Mouse (Mus musculus) thymus, adult 18-20 months (tissue): Measurements from ENCODE around the gene Tfcp2l1.
"Not testable (repeated sequence)": the region's sequence is repeated elsewhere in the genome, so short reads cannot be mapped to it uniquely, and the experiment has no call there.

ENCODE experiments used
- DNase-seq, 2 experiments: peaks; one replicate each; pipeline ENCODE4 v3.0.0; 2022; ENCODE audit warnings: mixed read lengths in 2 of 2

The Tfcp2l1 gene

DNA sequence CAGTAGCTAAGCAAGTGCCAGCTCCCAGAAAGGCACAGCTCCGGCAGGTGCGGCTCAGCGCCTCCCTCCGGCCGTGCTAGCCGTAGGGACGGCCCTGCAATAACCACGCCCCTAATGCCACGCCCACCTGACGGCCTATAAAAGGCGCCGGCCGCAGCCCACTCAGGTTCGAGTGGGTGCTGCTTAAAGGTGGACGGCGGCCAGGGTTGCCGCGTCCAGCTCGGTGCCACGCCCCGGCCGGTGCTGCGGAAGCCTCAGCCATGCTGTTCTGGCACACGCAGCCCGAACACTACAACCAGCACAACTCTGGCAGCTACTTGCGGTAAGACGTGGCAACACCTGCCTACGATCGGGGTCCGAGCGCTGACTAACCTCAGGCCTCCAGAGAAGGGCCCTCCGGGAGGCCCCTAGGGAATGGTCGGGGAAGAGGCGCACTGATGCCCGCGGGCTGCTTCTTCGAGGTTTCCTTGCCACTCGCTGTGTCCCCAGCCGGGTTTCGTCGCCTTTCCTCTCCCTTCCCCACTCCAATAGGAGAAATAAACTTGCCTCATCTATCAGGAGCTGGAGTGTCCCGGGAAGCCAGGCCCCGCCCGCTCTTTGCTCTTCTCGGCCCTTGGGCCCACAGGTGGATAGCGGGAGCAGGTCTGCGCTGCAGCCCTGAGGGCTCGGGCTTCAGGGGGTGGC lies at the start of gene Tfcp2l1:
Gene Tfcp2l1 (plus strand): TSS at position 165 of the 684 bp plus-strand sequence.
- peak in 1 of 2 experiments; percentile 10 for DNase-seq

DNA sequence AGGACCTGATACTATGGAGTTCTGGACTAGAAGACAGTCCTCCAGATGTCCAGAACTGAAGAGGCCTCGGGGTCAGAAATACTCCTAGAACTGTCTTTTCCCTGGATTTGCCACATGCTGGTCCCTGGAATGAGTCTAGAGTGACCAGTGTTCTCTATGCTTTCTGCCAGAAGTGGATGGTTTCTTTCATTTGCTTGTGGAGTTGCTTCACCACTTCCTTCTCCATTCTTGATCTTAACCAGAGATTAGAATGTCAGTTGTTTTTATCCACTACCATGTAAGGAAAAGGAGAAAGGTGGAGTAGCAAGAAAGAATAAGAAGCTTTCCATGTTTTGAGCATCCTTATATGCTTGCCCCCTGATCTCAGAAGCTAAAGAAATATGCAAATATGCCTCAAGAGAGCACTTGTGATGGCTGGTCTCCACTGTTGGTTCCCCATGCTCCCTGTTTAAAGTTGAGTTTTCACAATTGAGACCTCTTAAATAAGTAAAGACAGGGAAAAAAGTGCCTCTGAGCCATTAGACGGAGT lies 47.5 kb upstream of the Tfcp2l1 start:
- DNase-seq = no peak

DNA sequence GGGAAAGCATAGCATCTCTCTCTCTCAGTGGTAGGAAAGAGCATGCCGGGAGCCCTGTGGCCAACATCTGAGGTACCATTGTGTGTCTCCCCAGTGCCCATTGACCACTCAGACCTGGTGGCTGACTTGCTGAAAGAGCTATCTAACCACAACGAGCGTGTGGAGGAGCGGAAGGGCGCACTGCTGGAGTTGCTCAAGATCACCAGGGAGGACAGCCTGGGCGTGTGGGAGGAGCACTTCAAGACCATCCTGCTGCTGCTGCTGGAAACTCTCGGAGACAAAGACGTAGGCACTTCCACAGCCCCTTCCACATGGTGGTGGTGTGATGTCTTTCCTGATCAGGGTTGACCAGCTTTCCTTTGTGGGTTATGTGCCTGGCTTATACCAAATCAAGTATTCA lies 46.6 kb upstream of the Tfcp2l1 start:
- no peak for DNase-seq

DNA sequence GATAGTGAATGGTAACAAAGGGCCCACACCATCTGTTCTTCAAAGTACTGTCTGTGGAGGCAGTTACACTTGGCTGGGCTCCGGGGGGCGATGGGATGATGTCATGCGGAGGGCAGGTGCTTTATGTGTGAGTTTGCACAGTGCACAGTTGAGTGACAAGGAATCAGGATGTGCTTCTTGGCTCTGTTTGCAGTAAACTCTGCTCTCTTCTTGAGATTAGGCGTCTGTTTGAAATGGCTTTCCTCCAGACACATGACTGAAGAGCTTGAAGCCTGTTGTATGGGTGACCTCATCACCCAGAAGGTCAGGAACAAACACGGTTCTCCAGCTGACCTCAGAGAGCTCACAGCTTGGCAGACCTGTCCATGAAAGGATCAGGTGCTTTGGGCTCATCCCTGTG lies 38.0 kb upstream of the Tfcp2l1 start:
- no peak for DNase-seq

DNA sequence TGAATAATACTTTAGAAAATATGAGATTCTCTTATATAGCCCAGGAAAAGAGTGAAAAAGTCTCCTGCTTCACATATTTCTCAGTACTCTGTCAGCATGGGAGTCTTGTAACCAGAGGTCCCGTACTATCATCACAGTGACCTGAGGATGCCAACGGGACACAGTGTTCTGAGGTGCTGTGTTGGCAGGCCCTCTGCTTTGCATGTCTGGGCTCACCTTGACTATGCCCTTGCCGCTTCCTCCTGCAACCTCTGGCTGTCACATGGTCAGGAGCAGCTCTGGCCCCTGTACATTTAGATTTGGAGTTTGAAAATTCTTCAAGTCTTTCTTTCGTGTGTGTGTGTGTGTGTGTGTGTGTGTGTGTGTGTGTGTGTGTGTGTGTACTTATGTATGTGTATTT lies 34.8 kb upstream of the Tfcp2l1 start:
- no peak for DNase-seq

DNA sequence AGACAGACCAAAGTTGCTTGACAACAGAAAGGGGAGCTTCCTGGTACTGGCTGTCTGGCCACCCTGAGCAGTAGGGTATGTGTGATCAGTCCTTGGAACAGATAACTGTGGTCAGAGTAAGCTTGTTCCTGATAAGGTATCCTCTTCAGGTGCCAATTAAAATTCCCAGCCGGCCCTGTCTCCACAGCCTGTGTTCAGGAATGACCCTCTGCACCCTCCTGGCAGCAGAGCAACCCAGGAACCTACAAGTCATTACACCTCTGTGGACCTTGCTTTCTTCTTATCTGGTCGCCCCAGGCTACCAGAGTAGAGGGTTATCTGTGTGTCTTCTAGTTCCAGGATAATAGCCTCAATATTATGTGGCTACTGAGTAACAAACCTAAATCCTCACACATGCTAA lies 32.4 kb upstream of the Tfcp2l1 start:
- no peak for DNase-seq

DNA sequence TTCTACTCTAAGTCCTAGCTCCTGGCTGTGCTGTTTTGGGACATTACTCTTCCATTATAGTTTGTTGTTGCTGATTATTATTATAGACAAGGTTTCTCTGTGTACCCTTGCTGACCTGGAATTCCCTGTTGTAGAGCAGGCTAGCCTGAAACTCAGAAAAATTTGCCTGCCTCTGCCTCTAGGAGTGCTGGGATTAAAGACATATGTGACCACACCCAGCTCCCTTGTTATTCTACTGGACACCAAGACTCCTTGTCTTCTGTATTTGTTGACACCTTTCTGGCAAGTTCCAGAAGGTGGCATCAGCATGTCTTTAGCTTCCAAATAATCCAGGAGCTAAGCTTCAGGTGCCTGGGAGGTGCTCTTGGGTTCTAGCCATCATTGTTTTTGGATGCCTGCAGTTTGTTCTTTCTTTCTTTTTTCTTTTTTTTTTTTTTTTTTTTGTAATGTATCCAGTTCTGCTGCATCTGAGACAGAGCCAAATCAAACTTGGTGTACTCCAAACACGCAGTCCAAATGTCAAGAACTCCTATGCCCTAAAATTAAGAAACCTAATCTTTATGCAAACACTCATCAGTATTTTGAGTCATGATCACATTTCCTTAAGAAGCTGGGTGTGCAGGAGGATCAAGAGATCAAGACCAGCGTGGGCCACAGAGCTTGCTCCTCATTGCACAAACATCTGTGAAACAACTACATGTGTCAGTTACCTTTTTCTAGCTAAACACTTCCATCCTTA lies 30.1 kb upstream of the Tfcp2l1 start:
- DNase-seq = no peak

DNA sequence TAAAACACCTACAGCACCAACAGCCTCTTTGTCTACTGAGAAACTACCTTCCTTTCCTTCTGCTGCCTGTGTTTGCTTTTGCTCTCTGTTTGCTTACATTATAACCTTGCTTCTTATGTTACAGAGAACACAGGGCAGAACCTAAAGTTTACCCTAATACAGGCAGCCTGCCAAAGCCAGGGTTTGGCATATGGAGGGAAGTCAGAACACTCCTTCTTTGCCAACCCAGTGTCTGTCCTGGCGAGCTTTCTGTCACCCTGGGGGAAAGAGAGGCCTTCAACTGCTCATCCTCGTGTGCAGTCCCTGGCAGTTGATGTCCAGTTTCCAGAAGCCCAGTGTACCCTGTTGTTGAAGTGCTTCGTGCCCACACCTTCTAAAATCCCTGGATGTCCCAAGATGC lies 29.4 kb upstream of the Tfcp2l1 start:
- no peak for DNase-seq

DNA sequence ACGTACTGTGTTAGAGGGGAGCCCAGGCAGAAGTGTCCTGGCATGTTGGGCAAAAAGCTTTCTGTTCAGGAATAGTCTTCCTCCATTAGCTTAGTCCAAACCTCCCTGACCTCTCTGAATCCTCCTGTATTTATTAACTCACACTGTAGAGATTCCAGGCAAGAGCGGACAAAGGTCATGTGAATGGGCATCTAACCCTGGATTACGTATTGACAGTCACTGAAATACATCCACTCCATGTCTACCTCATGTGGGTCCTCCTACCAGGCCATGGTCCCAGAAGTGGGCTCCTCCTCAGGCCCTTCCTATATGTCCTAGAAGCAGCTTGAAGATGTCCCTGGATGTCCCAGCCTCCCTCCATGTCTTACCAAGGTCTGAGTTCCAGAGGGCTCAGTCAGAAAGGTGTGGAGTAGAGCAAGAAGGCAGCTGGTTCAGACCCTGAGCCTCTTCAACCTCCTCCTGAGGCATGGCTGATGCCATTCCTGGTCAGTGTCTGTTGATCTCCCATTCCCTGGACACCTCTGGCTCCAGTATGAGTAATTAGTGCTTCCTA lies 14.0 kb upstream of the Tfcp2l1 start:
- no peak for DNase-seq

DNA sequence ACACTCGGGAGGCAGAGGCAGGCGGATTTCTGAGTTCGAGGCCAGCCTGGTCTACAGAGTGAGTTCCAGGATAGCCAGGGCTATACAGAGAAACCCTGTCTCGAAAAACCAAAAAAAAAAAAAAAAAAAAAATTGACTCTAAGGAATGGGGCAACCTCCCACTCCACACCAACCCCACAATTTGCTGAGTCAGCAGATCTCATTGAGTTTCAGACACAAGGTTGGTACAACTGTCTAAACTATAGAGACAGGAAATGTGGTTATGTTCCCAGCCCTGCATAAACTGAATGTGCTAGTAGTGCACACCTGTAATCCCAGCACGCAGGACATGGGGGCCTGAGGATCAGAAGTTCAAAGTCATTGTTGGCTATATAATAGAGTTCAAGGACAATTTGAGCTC lies 6.7 kb upstream of the Tfcp2l1 start:
- DNase-seq = not testable (repeated sequence)

DNA sequence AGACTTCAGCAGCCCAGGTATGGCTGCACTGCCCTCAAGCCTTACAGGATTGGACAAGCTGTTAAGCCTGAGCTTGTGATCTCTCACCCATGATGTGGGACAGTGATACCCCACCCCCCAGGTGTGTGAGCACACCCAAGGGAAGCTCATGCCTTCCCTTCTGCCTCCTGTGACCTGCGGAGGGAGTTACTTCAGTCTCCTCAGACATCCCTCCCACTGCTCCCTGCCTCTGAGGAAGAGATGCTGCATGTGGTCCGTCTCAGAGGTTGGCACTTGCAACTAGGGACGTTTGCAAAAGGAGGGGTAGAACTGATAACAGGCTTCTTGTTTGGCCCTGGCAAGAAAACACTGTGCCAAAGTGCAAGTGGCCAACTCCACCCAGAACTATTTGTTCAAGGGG lies 4.9 kb upstream of the Tfcp2l1 start:
- no peak for DNase-seq

DNA sequence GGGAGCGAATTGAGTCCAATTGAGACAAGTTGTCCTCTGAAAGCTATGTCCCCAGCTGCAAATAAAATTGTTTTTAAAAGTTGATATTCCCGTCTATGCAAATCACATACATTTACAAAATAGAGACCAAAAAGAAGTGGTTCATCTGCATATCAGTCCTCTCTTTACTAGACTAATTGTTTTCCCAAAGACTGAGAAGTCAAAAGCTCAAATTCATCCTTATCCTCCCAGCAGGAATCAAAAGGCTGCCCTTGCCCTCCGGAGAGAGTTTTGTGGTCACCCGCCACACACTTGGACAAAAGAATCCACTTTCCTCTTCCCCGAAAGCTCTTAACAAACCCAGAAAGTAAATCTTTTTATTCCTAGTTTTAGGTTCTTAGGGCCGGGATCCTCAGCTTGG lies 2.3 kb upstream of the Tfcp2l1 start:
- no peak for DNase-seq

DNA sequence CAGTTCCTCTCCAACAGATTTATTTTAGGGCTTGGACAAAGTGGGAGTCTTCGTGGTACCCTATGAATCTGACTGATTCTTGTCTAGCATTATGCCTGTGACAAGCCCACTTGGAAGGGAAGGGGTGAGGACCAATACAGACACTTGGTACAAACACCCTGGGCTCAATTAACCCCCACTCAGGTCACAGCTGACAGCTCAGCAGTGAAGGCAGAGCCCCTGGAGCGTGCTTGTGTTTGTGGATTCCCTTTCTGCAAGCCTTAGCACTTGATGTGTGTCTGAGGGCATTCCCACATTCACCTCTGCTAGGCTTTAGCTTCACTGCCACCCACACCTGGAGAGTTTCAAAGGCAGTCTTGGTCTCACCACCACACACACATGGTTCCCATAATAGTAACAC lies 1.8 kb upstream of the Tfcp2l1 start:
- no peak for DNase-seq

DNA sequence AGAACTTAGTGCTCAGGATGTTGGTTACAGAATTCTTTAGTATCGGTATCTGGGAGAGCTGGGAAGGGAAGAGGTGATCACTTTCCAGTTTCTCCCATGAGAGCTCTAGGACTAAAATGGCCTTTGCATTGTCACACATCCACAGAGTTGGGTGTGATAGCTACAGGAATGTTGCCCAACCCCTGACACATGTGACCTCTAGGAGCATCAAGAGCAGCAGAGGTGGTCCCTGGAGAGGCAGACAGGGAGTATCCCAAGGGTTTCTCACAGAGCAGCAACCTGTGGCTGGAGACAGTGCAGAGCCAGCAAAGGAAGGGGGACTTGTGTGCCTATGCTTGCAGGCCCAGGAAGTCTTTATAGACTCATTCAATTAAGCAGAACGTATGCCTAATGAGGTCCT lies 1.3 kb upstream of the Tfcp2l1 start:
- DNase-seq = no peak

DNA sequence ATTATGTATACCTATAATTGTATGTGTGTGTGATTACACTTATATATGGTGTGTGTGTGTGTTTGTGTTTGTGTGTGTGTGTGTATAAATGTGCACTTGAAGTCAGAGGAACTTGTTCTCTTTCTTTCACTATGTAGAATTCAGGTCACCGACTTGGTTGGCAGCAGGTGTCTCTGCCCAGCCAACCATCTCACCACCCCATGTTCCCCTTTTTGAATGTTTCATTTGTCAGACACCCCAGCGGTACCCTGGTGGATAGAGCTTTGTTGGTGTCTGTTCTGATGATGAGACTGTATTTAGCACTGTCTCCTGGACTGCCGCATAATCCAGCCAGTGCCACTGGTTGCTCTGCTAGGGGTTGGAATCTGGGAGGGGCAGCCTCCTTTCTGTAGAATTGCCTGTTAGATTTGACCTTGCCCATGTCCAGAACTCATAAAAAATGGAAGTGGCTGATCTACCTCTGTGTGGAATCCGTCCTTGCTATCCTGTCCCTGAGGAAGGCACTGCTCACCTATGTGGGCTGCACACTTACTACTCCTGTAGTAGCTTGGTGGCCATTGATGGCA lies 5.8 kb downstream of the Tfcp2l1 start:
- no peak for DNase-seq

DNA sequence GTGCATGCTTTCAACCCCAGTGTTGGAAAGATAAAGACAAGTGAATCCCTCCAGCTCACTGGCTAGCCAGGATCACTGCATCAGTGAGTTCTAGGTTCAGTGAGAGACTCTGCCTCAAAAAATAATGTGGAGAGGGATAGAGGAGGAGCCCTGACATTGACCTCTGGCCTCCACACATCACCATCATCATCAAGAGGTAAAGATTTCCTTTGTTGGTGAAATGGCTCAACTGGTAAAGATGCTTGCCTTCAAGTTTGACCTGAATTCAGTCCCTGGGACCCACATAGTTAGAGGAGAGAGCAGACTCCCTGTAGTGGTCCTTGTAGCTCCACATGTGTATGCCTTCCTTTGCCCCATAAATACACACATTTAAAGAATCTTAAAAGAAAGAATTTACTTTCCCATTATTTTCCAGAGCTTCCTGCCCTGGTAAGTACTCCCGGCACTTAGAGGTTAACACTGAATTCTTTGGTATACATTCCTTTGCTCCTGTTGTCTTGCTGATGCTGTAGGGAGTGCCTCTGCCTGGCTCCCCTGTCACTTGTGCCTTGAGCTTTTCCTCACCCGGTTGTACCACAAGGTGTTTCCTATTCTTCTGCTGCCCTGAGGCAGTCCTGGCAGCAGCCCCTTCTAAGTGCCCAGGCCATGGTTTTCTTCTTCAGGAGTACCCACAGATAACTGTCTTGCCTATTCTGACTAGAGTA lies 14.7 kb downstream of the Tfcp2l1 start:
- DNase-seq = no peak

DNA sequence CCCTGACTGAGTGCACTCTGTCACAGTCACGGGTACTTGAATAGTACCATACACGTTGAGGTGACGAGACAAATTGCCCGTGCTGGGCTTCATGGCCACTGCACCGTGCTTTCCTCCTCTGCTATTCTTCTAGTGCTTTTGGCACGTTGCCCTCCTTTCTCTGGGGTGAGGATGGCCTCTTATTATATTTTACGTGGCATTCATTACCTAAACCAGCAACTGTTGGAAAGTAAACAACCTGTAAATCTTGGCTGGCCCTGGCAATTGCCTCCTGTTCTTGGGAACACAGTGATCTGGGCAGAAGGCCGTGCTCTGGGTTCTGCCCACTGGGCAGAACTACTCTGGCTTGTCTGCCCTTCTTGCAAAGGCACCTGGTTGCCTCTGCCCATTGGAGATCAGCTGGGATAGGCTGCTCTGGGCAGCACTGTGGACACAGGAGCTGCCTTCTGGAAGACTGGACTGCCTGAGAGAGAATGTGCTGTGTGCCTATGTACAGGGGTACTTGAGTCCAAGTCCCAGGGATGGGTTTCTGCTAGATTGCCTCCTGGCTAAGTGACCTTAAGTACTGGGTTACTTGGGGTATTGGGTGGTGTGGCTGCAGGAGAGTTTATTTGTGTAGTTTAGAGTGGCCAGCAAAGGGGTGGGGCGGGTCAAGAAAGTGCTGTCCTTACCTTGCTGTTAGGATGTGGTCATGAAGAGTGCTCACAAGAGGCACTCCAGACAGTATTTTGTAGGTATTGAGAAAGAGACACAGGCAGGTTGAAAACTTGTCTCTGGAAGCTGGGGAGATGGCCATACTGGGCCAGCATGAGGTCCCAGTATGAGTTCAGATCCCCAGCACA lies 15.6 kb downstream of the Tfcp2l1 start:
- no peak for DNase-seq

DNA sequence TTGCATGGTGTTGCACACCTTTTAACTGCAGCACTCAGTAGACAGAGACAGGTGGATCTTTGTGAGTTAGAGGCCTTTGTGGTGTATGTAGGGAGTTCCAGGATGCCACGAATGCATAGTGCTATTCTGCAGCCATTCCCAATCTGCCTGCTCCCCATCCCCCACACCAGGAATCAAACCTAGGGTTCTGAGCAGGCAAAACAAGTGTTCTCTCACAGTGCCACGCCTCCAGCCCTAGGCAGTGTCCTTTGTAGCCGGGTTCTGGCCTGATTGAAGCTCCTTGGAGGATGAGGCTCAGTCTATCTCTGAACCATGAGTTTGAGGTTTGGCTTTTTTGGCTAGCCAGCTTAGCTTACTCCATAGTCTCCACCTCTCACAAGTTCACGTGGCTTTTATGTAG lies 18.0 kb downstream of the Tfcp2l1 start:
- DNase-seq = no peak

DNA sequence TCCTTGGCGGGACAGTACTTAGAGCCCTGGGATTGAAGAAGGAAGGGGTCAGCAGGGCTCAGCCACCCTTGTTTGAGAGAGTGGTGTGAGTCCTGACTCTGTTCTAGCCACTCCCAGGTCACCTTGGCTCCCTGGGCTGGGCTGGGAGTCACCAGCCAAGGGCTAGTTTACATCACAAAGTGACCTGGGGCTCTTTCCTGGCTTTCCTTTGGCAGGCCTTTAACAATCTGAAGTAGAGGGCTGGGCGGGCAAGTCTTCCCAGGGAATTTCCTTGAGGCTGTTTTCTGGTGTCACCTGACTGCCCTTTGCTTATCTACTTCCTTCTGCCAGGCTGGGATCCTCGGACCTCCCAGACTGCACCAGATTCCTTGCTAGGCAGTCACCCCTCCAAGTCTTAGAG lies 20.3 kb downstream of the Tfcp2l1 start:
- no peak for DNase-seq

DNA sequence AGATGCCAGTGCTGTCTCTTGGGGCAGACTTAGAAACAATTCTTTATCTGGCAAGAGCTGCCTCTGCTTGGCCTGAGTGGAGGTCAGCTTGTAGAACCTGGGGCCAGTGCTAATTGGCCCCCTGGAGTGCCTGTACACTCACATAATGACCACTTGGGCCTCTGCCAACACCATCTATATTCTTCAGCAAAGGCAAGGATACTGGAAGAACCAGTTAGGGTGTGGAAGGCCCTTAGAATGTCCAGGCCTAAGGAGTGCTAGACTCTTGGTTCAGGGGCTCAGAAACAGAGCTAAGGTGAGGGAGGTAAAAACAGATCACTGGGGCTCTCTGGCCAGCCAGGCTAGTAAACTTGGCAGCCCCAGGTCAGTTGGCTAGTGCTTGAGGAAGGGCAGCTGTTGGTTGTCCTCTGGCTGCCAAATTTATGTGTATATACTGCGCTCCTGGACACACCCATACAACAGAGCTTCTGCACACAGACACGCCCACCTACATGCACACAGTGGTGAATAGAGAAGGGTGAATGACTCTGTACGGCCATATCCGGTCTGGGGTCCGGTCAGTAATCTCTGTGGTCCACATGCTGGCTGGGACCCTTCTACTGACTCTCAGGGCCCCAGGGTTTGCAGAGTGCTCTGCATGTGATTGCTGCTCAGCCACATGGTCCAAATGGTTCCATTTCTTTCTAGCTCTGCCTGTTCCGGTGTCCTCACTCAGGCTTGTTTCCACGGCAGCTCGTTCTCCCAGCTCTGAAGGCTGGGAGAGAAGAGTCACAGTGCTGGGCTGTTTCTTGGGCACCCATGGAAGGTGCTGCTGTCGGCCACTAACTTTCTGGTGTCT lies 22.4 kb downstream of the Tfcp2l1 start:
- DNase-seq = no peak

DNA sequence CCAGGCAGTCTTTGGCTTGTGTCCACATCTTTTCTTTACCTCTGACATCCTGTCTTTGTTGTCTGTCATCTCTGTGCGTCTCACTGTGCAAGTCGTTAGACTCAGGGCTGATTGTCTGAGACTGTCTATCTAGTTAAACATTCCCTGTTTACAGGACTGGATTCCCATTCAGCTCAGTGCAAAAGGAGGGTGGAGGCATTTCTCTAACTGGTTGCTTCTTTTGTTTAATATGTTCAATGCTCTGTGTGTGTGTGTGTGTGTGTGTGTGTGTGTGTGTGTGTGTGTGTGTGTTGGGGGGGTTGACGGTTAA lies 23.0 kb downstream of the Tfcp2l1 start:
- no peak for DNase-seq
